Mouse (Mus musculus): Measurements from ENCODE around the gene Tbc1d21.

GRCm38 (mm10) chr9:58312196-58312943 lies 57.9 kb downstream of the Tbc1d21 start:
- TF ChIP-seq POLR2A (IDR thresholded peaks at IDR 0.05; ENCODE audit: insufficient read depth, low read depth, low read length), result no peak
- TF ChIP-seq CTCF (IDR thresholded peaks at IDR 0.05; ENCODE audit: insufficient read depth, low read depth, low read length), result no peak
